Mouse (Mus musculus) ES-E14 (cell line): ENCODE measurements around the gene Mpig6b. TPM values are rescaled to one million over a fixed set of nuclear protein-coding genes. Genes with fewer than 3 reads are reported as not detected.

Experiments
- DNase-seq: peaks from one replicate; pipeline ENCODE4 v3.0.0-alpha.2; 2013; ENCODE audit warnings: low read depth, low spot score
- H3K27ac ChIP-seq: 2 replicates; pipeline ENCODE4 v1.5.1; 2012; ENCODE audit warnings: low read depth, mild to moderate bottlenecking, low read length, moderate library complexity, mixed read lengths; ENCODE audit not compliant: poor library complexity, insufficient read depth, severe bottlenecking
- H3K36me3 ChIP-seq: 2 replicates; pipeline ENCODE4 v1.6.1; 2012; ENCODE audit warnings: mild to moderate bottlenecking, low read length, moderate library complexity, mixed read lengths; ENCODE audit not compliant: control insufficient read depth, poor library complexity, insufficient read depth, severe bottlenecking
- H3K4me1 ChIP-seq, 2 experiments: fragments of 150-350 bp in 1 of 2; sonication (generic) in 1 of 2; 2 replicates each; pipeline ENCODE4 v1.6.1; 2012; ENCODE audit warnings: low read length in 2 of 2, mild to moderate bottlenecking in 1 of 2, mixed read lengths in 1 of 2; ENCODE audit not compliant: control insufficient read depth in 2 of 2, insufficient read depth in 2 of 2, poor library complexity in 1 of 2
- H3K4me3 ChIP-seq, 2 experiments: fragments of 150-350 bp in 1 of 2; sonication (generic) in 1 of 2; 2 replicates each; pipeline ENCODE4 v1.5.1; 2012; ENCODE audit warnings: low read length in 2 of 2, low read depth in 1 of 2, mild to moderate bottlenecking in 1 of 2, mixed read lengths in 1 of 2; ENCODE audit not compliant: insufficient read depth in 1 of 2, poor library complexity in 1 of 2, severe bottlenecking in 1 of 2
- H3K9ac ChIP-seq: 2 replicates; pipeline ENCODE4 v1.6.1; 2012; ENCODE audit warnings: low read depth, mild to moderate bottlenecking, low read length, mixed read lengths; ENCODE audit not compliant: poor library complexity, insufficient read depth, severe bottlenecking
- H3K9me3 ChIP-seq: fragments of 150-350 bp; sonication (generic); 2 replicates; pipeline ENCODE4 v1.6.1; 2012; ENCODE audit warnings: low read depth, mild to moderate bottlenecking, low read length; ENCODE audit not compliant: control insufficient read depth, insufficient read depth
- CHD2 ChIP-seq: IDR thresholded peaks from 2 replicates; pipeline ENCODE4 v1.6.1; 2014; ENCODE audit warnings: mild to moderate bottlenecking, low read depth, low read length, inconsistent platforms
- HCFC1 ChIP-seq: IDR thresholded peaks from 2 replicates; pipeline ENCODE4 v1.6.1; 2012; ENCODE audit warnings: low read length, inconsistent platforms, borderline replicate concordance; ENCODE audit not compliant: insufficient read depth
- MAFK ChIP-seq: IDR thresholded peaks from 2 replicates; pipeline ENCODE4 v1.6.1; 2014; ENCODE audit warnings: mild to moderate bottlenecking, low read depth, low read length, inconsistent platforms; ENCODE audit not compliant: insufficient read depth
- ZC3H11A ChIP-seq: IDR thresholded peaks from 2 replicates; pipeline ENCODE4 v1.6.1; 2012; ENCODE audit warnings: low read depth, mild to moderate bottlenecking, inconsistent platforms, low read length, borderline replicate concordance
- ZNF384 ChIP-seq: IDR thresholded peaks from 2 replicates; pipeline ENCODE4 v1.6.1; 2012; ENCODE audit warnings: low read depth, low read length, inconsistent platforms
- in situ Hi-C, 2 experiments: fragments of 600-800 bp; cut with MboI; formaldehyde crosslinking; loops; one replicate each; pipeline ENCODE4 v1.15.1; 2025; ENCODE audit warnings: low sequenced_read_pairs in 2 of 2, inconsistent platforms in 1 of 2; ENCODE audit not compliant: unreplicated experiment in 2 of 2
- total RNA-seq: library from RNA; depleted of rRNA; stranded (reverse); fragments of 300-350 nt; gene quantifications from 2 replicates; pipeline ENCODE4 v1.2.3, GENCODE M21; 2012

Mpig6b gene
- total RNA-seq, 1 experiment = not detected

- Histone ChIP-seq H3K9me3 (no peaks in the 10 kb centered on the region), H3K4me3 (peak overlapping the region; percentile 29 to 64; a peak in 3 of 4 replicates)
- in situ Hi-C loops = no loop called here
Measured at GRCm38 (mm10) chr17:35064378-35064877, 1.6 kb downstream of the Mpig6b start.

GRCm38 (mm10) chr17:35063466-35063865 lies 2.5 kb downstream of the Mpig6b start:
- Histone ChIP-seq H3K27ac (no peak overlapping the region), H3K4me3 (no peak overlapping the region), H3K9me3 (no peaks in the 10 kb centered on the region), H3K9ac (no peak overlapping the region), H3K4me1 (peaks cover 6 to 34% of the 10 kb centered on the region in 2 experiments), H3K36me3 (peaks cover 10% of the 10 kb centered on the region; the same call in 1 of the 2 replicates)
- DNase-seq = no peak
- TF ChIP-seq ZC3H11A (no peak), HCFC1 (no peak), ZNF384 (no peak), MAFK (no peak), CHD2 (no peak)
- in situ Hi-C loops = no loop called here

More at GRCm38 (mm10) chr17:35064378-35064877, 1.6 kb downstream of the Mpig6b start:
- H3K27ac ChIP-seq = peak overlapping the region; percentile 55
- TF ChIP-seq MAFK = no peak
- H3K4me1 ChIP-seq = peaks cover 6 to 34% of the 10 kb centered on the region in 2 experiments
- no peak overlapping the region for H3K9ac ChIP-seq
- no peak for DNase-seq
- peaks cover 10% of the 10 kb centered on the region; the same call in 1 of the 2 replicates for H3K36me3 ChIP-seq

GRCm38 (mm10) chr17:35061299-35061698 lies 4.7 kb downstream of the Mpig6b start:
- Histone ChIP-seq H3K4me1 (peaks cover 6 to 35% of the 10 kb centered on the region in 2 experiments), H3K9ac (no peak overlapping the region), H3K36me3 (peaks cover 16% of the 10 kb centered on the region; the same call in 1 of the 2 replicates), H3K27ac (no peak overlapping the region), H3K4me3 (no peak overlapping the region; a peak in 1 of 4 replicates), H3K9me3 (no peaks in the 10 kb centered on the region)
- TF ChIP-seq ZNF384 (no peak), CHD2 (no peak), ZC3H11A (no peak), MAFK (no peak)
- in situ Hi-C loops = no loop called here
- DNase-seq = no peak

GRCm38 (mm10) chr17:35060737-35061297 lies 5.2 kb downstream of the Mpig6b start:
- Histone ChIP-seq H3K4me1 (peaks cover 6 to 34% of the 10 kb centered on the region in 2 experiments), H3K4me3 (peak overlapping the region; percentile 86 to 88; a peak in 2 of 4 replicates), H3K36me3 (peaks cover 19% of the 10 kb centered on the region; the same call in 1 of the 2 replicates), H3K9me3 (no peaks in the 10 kb centered on the region), H3K9ac (peak overlapping the region; percentile 46; the same call in 1 of the 2 replicates), H3K27ac (no peak overlapping the region)
- in situ Hi-C loops = no loop called here
- no peak for DNase-seq
- TF ChIP-seq MAFK = no peak
- TF ChIP-seq ZC3H11A = no peak
- TF ChIP-seq CHD2 = no peak
- no peak for TF ChIP-seq ZNF384
- no peak for TF ChIP-seq HCFC1

GRCm38 (mm10) chr17:35060071-35060470 lies 5.9 kb downstream of the Mpig6b start:
- Histone ChIP-seq H3K9me3 (no peaks in the 10 kb centered on the region), H3K27ac (no peak overlapping the region)
- in situ Hi-C loops = no loop called here

More at GRCm38 (mm10) chr17:35060071-35060470, 5.9 kb downstream of the Mpig6b start:
- Histone ChIP-seq H3K9ac (peak overlapping the region; percentile 52; the same call in 1 of the 2 replicates), H3K4me1 (peaks cover 6 to 34% of the 10 kb centered on the region in 2 experiments), H3K4me3 (peak overlapping the region; percentile 86 to 88), H3K36me3 (peaks cover 25% of the 10 kb centered on the region)
- no peak for TF ChIP-seq MAFK
- no peak for TF ChIP-seq HCFC1
- no peak for TF ChIP-seq ZNF384
- TF ChIP-seq CHD2 = no peak
- no peak for TF ChIP-seq ZC3H11A
- no peak for DNase-seq
